Mouse (Mus musculus) heart, postnatal 0 days (tissue): ENCODE data around the gene Psmd7.

ENCODE experiments used
- CTCF ChIP-seq: IDR thresholded peaks from 2 replicates; pipeline ENCODE4 v1.5.1; 2016; ENCODE audit warnings: antibody characterized with exemption, control low read depth, low read depth
- EP300 ChIP-seq: IDR thresholded peaks from 2 replicates; pipeline ENCODE4 v1.6.1; 2016; ENCODE audit warnings: antibody characterized with exemption, low read depth

- TF ChIP-seq CTCF (no peak), EP300 (no peak)
Observed at GRCm38 (mm10) chr8:107543714-107544113, 44.5 kb downstream of the Psmd7 start.
